Mouse (Mus musculus): Measurements from ENCODE around the gene Adgrl4.

Gene Adgrl4
- long read RNA-seq, experiment 1, full-length matches to known transcripts: 6 of 10 reads
- long read RNA-seq, experiment 1, partial matches to known transcripts: 3 of 10 reads
- long read RNA-seq, experiment 1, other reads (novel, unspliced or antisense): 1 of 10 reads
- long read RNA-seq, experiment 2, full-length matches to known transcripts: 6 of 17 reads
- long read RNA-seq, experiment 2, partial matches to known transcripts: 8 of 17 reads
- long read RNA-seq, experiment 2, other reads (novel, unspliced or antisense): 3 of 17 reads

DNA sequence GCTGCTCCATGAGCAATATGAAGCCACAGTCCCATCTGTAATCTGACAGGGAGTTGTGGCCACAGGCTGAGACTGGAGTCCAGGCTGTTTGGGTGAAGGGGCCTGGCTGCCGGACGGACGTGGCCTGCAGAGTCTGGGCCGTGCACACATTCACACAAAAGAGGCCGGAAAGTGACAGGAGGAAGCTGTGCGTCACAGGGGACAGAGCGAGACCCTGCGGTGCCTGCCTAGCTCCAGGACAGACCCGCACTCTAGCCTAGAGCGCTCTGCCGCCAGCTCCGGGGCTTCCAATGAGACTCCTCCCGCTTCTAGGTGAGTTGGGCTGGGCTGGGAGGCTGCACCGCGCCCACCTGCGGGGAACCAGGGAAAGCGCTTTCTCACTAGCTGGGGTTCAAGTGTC lies at the start of gene Adgrl4:
Gene Adgrl4, plus strand, starts transcription at position 195 of the 400 bp plus-strand sequence.
- intact Hi-C loops (cut with DNase I): no loop called here

DNA sequence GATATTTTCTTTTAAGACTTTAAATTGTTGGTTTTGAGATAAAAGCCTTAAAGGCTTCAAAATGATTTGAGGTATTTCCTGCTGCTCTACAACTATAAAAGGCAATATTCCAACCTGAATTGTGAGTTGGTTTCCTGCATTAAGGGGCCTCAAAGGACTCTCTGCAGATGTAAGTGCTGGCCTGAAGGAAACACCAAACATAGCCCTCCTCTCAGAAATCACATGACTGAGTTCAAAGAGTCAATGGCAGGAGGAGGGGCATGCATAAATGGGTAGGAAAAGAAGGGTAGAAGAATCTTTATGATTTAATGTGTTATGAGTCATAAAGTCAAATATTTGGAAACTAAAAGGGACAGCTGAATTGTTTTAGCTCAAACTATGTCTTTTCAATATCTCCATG lies 46.8 kb upstream of the Adgrl4 start:
- intact Hi-C loops (cut with DNase I): no loop called here

DNA sequence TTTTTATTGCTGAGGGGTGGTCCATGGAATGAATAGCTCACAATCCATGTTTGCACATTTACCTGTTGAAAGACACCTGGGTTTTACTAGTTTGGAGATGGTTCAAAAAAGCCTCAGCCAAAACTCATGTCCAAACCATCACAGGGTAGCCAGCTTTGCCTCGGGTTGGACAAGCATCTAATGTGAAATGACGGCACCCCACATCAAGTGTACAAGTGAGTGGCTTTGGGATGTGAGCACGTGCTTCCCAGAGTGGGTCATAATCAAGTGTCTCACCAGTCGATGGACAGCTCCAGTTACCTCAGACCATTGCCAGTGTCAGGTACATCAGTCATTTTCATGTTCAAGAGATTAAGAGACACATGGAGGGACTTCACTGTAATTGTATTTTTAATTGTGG lies 44.8 kb upstream of the Adgrl4 start:
- intact Hi-C loops (cut with DNase I): no loop called here

DNA sequence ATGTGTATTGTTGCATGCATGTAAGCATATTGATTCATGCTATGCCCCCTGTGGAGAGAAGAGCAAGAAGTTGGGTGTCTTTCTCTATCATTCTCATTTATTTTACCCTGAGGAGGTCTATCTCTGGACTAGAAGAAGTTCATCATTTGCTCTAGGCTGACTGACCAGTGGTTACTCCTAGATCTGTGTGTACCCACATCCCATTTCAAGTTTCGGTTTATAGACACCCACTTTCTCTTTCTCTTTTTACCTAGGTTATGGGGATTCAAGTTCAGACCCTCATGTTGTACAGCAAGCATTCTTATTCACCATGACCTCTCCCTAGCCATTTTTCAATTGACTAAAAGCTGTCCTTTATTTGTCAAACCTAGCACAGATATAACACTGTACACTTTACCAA lies 44.4 kb upstream of the Adgrl4 start:
- intact Hi-C loops (cut with DNase I): no loop called here

DNA sequence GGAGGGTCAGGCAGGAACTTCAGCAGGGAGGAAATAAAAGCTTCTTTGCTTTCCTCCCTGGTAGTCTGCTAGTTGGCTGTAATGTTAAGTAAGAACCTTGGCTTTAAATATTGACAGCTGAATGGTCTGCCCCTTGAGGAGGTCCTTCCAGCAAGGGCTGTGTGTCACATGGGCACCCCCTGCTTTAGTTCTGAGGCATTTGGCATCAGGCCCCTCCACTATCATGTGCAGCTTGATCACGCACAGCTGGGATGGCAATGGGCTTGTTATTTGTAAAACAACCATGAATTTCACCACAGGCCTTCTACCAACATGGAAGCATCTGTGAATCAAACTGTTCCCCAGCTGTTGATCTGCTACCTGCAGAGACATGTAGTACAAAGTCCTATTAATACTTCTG lies 38.4 kb upstream of the Adgrl4 start:
- intact Hi-C loops (cut with DNase I): no loop called here

DNA sequence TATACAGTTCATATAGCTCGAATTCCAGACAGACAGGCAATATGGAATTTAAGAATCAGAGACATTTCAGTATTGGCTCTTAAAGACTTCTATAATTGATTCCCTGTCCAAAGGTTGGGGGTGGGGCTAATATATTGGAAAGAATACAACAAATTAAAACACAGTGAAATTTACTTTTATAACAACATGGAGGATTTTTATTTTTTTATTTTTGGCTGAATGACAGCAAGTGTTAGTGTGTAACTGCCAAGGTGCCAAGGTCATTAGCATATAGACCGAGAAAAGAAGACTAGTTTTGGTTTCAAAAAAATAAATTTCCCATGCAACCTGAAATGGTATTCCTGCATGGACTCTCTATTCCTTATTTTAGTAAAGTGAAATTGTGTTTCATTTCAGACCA lies 26.7 kb upstream of the Adgrl4 start:
- intact Hi-C loops (cut with DNase I): no loop called here

DNA sequence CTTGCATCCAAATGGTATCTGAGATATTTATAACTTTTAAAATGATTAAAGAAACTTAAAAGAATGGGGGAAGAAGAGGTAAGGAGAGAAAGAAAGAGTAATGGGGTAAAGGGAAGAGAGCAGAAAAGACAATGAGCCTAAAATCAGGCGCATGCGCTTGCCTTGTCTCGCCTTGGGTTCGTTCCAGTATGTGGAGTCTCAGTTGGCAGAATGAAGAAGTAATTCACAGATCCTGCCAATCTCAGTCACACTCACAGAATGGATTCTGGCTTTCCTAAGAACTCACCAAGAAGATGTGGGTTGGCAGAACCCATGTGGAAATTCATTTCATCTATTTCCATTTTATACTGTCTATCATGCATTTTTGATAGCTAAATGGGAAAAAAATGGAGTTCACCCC lies 26.2 kb upstream of the Adgrl4 start:
- intact Hi-C loops (cut with DNase I): no loop called here

DNA sequence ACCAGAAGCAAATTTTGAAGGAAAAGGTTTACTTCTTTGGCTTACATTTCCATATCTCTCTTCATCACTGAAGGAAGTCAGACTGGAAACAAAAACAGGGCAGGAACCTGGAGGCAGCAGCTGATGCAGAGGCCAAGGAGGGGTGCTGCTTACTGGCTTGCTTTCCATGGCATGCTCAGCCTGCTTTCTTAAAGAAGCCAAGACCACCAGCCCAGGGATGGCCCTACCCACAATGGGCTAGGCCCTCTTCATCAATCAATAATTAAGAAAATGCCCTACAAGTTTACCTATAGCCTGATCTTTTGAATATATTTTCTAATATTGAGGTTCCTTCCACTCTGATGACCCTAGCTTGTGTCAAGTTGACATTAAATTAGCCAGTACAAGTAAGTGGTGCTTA lies 20.8 kb upstream of the Adgrl4 start:
- intact Hi-C loops (cut with DNase I): no loop called here

DNA sequence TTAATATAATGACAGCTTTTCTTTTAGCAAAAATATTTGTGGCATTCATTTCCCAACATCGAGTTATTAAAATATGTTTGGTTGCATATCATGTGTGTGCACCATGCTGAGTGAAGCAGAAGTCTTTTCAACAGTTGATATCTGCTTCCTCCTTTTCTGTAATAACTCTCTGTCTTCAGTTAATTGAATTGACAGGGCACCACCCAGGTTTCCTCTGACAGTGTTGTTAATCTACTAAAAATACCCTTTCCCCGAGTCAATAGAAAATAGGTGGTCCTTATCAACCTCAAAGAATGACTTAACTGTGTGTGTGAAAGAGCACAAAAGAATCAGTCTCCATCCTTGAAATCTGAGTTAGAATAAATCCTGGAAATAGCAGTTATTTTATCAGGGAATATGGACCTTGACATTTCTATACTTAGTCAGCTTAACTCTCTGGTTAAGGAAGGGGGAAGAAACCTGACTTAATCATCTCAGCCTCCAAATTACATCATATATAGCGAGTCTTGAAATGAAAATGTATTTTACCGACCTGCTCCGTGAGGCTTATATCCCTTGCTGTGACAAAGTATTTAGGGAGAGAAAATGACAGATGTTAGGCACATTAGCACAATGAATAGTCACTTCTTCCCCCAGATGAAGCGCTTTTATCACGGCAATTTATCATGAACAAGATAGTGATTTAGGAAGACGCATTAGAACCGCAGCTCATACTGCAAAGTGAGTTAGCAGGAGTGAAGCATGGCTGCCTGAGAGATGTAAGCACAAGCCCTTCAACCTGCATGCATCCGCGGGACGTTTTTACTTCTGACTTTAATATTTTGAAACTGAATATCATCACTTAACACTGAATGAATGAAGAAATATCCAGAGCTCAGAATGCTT lies 19.8 kb upstream of the Adgrl4 start:
- intact Hi-C loops (cut with DNase I): no loop called here

DNA sequence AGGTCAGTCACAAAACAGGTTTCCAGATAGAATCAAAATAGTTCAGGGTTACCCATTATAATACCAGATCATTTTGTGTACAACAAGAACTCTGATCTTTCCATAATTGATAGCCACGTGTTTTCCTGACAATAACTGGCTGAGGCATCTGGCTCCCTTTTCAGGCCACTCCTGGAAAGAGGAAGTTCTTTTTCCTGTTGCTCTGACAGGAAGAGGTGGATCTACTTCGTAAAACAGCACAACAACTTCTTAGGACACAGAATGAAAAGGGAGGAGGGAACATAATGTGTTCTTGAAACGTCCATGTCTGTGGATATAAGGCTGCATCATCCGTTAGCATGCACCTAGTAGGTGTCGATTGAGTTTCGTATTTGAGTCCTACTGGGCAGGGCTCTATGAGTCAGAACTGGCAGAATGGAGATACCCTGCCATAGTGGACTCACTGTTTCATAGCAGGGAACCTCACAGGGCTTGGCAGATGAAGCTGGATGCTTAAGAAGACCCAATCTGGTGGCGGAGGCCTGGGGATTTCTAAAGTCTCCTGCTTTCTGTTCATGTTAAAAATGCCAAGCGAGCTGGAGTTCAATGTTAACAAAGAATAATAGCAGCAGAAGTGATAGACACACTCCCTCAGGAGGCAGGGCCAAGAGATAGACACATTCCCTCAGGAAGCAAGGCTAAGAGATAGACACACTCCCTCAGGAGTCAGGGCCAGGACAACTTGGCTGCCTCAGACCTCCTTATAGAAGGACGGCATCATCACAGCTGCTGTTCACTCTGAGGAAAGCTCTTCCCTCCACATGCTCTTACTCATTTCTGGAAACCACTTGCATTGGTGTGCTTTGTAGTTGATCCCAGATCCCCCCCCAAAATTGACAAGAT lies 13.1 kb upstream of the Adgrl4 start:
- intact Hi-C loops (cut with DNase I): no loop called here

DNA sequence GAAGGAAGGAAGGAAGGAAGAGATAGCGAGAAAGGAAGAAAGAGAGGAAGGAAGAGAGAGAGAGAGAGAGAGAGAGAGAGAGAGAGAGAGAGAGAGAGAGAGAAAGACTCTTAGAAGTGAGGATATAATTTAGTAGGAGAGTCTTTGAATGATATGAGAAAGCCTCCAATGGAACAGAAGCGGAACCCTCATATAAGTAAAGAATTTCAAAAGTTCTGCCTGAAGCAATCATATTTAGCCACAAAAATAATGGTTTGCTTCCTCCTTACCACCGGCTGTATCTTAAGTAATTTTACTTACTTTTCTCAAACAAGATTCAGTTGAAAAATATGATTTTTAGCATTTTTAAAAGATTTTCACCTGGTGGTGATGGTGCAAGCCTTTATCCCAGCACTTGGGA lies 7.6 kb upstream of the Adgrl4 start:
- intact Hi-C loops (cut with DNase I): no loop called here

DNA sequence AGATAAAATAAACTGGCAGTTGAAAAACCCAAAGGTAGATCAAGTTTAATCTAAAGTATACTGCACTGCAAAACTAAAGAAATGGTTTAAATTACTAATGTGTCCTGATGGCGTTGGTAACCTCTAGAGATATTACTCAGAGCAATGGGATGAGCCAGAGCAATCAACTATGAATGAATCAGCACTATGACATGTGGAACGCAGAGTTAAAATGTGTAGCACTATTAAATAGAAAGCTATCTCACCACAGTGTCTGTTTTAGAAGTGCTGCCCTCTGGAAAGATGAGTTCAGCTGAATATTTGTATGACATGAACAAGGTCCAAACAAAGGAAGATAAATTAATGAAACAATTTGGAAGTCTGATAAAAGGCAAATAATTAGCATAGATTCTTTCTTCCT lies 6.2 kb upstream of the Adgrl4 start:
- intact Hi-C loops (cut with DNase I): no loop called here

DNA sequence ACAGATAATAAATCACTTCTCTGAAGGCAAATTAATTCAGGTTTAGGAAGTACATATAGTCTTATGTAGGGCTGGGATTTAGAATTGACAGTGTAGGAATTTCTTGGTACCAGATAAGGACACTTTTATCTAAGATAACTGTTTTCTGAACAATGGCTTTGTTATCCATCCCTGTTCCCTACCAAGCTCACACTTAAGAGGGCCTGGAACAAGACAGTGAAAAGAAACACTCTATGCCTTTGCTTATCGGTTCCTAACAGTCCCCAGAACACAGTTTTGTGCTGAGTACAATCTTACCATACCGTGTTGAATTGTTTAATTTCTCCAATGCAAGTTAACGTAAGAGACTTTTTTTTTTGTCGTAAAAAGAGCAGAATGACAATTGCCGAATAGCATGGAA lies 677 bp downstream of the Adgrl4 start:
- intact Hi-C loops (cut with DNase I): no loop called here

DNA sequence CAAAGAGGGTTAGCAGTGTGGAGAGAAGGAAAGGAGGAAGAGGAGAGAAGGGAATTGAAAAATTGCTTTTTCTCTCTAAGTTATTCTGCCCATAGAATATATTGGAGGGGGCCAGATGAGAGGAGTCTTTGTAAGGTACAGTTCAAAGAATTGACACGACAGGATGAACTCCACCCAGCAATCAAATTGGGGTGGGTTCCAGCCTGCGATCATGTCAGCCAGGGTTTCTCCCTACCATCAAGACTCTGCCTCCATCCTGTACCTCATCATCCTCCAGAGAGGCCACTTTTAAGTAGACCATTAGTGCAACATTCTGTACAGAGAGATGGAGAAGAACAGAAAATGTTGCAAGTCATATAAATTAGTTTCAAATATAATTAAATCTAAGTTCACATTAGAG lies 2.3 kb downstream of the Adgrl4 start:
- intact Hi-C loops (cut with DNase I): no loop called here

DNA sequence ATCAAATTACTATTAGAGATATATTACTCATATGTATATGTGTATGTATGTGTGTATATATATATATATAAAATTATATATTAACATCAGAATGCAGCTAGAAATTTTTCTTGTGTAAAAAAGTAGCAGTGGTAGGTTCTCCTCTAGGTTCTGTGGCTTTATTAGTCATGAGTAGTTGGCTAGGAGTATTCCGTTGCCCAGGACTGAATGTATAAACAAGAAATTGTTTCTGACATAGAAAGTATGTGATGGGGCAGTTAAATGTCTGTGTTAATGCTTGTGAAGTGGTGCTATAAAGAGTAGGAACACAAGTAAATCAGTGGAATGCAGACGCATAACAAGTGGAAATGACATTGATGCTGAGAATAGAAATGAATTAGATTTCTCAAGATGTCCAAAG lies 4.3 kb downstream of the Adgrl4 start:
- intact Hi-C loops (cut with DNase I): no loop called here

DNA sequence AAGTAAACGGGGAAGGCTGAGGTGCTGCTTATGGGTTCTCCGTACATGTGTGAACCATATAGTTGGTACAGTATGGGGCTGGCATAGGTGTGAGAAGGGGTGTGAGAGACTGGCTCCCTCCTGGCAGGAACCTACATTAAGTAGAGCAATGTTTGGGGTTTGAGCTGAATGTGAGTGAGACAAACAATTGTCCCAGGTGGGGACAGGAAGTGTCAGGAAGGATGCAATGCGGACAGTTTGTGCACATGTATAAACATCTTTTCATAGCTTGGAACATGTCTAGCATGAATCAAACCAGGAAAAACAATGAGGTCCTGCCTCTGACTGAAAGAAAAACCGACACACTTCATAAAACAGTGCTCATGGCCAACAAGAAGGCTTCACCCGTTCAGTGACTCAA lies 5.8 kb downstream of the Adgrl4 start:
- intact Hi-C loops (cut with DNase I): no loop called here

DNA sequence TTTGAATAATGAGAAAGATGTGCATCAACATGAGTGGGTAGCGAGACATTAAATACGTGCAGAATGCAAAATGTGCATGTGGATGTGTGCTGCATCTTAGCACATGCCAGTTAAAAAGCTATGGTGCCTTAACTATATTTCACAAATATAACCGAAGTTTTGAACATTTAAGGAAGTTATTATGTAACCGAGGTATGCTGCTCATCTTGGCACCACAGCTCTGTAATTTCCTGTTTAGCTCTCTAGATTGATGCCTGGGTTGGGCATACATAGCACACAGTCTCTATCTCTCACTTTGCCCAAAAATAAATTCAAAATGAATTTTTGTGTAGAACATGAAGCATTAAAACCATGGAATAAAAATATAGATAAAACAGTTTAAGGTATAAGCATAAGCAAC lies 6.6 kb downstream of the Adgrl4 start:
- intact Hi-C loops (cut with DNase I): no loop called here

DNA sequence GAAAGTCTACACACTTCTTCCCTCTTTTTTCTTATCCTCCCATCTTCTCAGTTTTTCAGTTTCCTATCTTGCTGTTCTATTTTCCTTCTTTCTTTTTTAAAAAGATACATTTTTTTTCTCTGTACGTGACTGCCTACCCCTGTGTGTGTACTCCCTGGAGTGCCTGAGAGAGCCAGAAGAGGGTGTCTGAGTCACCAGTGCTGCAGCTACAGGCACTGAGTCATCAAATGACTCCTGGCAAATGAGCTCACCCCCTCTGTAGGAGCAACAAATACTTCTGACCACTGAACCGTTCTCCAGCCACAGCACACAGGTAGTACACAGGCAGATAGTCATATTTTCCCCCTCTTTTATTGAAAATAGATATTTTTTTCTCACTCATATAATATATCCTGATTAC lies 8.2 kb downstream of the Adgrl4 start:
- intact Hi-C loops (cut with DNase I): no loop called here

DNA sequence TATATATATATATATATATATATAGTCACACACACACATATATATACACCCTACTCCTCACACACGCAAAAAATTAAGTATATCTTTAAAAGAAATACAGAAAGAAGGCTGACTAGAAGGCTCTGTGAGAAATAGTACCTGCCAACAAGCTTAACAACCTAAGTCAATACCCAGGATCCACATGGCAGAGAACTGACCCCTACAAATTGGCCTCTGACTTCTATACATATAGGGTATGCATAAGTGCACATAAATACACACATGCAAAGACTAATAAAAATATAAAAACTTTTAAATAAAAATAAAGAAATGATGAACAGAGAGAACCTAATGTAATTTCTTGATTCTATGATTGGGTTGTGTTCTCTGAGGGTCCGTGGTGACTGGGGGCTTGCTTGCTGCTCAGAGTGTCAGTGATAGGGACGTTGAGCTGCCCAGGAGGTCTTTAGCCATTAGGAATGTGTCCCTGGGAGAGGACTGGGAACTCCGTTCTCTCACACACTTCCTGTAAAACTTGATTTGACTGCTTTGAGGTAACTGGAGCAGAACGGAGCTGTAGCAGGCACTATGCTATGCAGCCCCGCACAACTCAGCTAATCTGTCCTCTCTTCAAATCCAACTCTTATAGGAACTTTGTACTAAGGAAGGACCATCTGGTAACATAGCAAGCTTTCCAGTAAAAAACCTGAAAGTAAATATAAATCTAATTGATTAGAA lies 17.5 kb downstream of the Adgrl4 start:
- intact Hi-C loops (cut with DNase I): no loop called here

DNA sequence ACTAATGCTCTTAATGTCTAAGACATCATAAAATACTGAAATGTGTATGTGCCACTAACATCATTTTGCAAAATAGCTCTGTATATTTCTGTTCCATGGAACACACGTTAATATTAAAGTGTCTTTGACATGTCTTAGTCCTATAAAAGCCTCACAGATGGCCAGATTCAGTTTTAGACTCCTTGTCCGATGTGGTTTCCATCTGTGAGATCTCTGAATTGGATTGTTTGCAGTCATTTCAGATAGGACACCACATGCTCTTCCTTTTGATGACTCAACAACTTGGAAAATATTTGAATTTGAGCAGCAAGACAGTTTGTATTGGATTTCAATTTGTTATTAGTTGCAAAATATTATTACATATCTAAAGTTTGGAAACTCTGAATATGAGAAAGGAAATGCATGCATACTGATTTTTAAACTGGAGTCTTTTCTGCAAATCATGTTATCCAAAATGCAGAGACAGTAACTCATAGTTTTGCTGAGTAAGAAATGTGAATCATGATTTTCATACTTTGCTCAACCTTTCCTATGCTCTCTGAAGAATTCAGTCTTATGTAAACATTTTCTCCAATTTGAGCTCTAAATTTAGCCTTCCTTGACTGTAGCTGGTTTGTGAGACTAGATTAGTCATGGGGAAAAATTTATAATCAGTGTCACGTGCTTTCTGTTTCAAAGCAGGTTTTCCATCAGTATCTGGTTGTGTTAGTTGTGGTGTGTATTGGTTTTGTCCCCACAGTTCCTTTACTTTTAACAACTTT lies 21.9 kb downstream of the Adgrl4 start:
- intact Hi-C loops (cut with DNase I): no loop called here

DNA sequence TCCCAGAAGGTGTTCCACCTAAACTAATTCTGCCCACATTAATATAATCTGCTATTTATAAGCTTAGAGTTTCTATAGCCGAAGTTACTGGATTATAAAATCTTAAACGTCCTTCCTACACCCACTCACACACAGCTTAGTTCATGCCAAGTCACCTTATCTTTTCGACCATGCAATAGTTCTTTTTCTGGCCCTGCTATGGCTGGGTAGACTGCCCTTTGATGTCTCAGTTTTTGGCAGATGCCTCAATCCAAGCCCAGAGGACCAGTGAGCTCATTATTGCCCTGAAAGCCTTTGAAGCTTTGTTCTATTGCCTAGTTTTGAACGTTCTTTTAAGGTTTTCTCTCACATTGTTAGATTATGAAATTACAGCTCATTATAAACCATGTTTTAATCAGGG lies 27.5 kb downstream of the Adgrl4 start:
- intact Hi-C loops (cut with DNase I): no loop called here

Data from adrenal gland (tissue).